Comparison of ENCODE assay signal across 29 mouse cellular contexts in genomic region chr19:32583091-32583766, GRCm38 (mm10). TPM values are rescaled to one million over a fixed set of nuclear protein-coding genes. Genes with fewer than 3 reads are reported as not detected.
DNase-seq lines count a peak whose midpoint lies in the region; ATAC-seq lines count a peak whose summit lies in the region.
"Had no signal": no experiment of that assay in that cellular context is flagged by ENCODE, and none has a peak within 500 bp of the region (broad histone marks: within the 10 kb centered on the region; RNA-seq: fewer than 3 reads in every experiment).

No protein-coding gene starts in this region.

- no peaks in the 10 kb centered on the region for H3K9me3 ChIP-seq in midbrain, embryonic 13.5 days
- no peaks in the 10 kb centered on the region for H3K9me3 ChIP-seq in midbrain, embryonic 11.5 days (ENCODE audit: control insufficient read depth, low read length)
- H3K9me3 ChIP-seq: embryonic facial prominence, embryonic 10.5 days; forebrain, embryonic 12.5 days; heart, embryonic 12.5 days; heart, embryonic 15.5 days; hindbrain, embryonic 10.5 days; hindbrain, embryonic 13.5 days; intestine, embryonic 15.5 days had no signal

- peak; percentile 28 for DNase-seq in thymus, postnatal 0 days (ENCODE audit: low spot score)
- no peak for DNase-seq in thymus, postnatal 4 days
- no peak for DNase-seq in midbrain, embryonic 11.5 days (ENCODE audit: low spot score, missing footprints)
- no peak for DNase-seq in lung, postnatal 10 days
- DNase-seq: adrenal gland, postnatal 10 days; adrenal gland, postnatal 36 days; cerebellum, adult 11 months; cerebellum, adult 2 months; cerebellum, adult 9-11 months; cerebellum, postnatal 25 days; embryo, embryonic 11 days; gastrocnemius, postnatal 25 days; heart, postnatal 10 days; heart, postnatal 36 days had no signal

- no peaks in the 10 kb centered on the region for H3K4me1 ChIP-seq in midbrain, embryonic 13.5 days (replicated peaks)
- H3K4me1 ChIP-seq in midbrain, embryonic 11.5 days (ENCODE audit: control insufficient read depth, insufficient read depth, low read length): no peaks in the 10 kb centered on the region
- H3K4me1 ChIP-seq: embryonic facial prominence, embryonic 10.5 days; embryonic facial prominence, embryonic 13.5 days; forebrain, embryonic 12.5 days; hindbrain, embryonic 10.5 days; hindbrain, embryonic 13.5 days; intestine, embryonic 15.5 days had no signal

- peak; percentile 77 for ATAC-seq in common myeloid progenitor, adult 5-6 weeks (replicated peaks; ENCODE audit: low read depth, poor library complexity, severe bottlenecking)
- peak; percentile 81 for ATAC-seq in megakaryocyte progenitor cell, adult 5-6 weeks (replicated peaks; ENCODE audit: poor library complexity)
- ATAC-seq in midbrain, embryonic 13.5 days: no peak
- ATAC-seq in midbrain, embryonic 11.5 days (ENCODE audit: low FRiP score): no peak
- ATAC-seq: activated CD4-positive, CD25-positive, alpha-beta regulatory T cell, adult 4 months; CD4-positive, CD25-positive, alpha-beta regulatory T cell, adult 4 months; hindbrain, embryonic 16.5 days; intestine, embryonic 15.5 days had no signal

- H3K36me3 ChIP-seq in midbrain, embryonic 13.5 days: no peaks in the 10 kb centered on the region
- H3K36me3 ChIP-seq in midbrain, embryonic 11.5 days (ENCODE audit: control insufficient read depth, insufficient read depth, low read length): no peaks in the 10 kb centered on the region
- H3K36me3 ChIP-seq: embryonic facial prominence, embryonic 10.5 days; embryonic facial prominence, embryonic 13.5 days; forebrain, embryonic 12.5 days; heart, embryonic 12.5 days; heart, embryonic 15.5 days; hindbrain, embryonic 10.5 days; hindbrain, embryonic 13.5 days; intestine, embryonic 15.5 days had no signal

- H3K9ac ChIP-seq in midbrain, embryonic 13.5 days (replicated peaks): no peak overlapping the region
- no peak overlapping the region for H3K9ac ChIP-seq in midbrain, embryonic 11.5 days (ENCODE audit: low read length)
- H3K9ac ChIP-seq: embryonic facial prominence, embryonic 13.5 days; forebrain, embryonic 12.5 days; heart, embryonic 12.5 days; heart, embryonic 15.5 days; hindbrain, embryonic 13.5 days; intestine, embryonic 15.5 days had no signal

- H3K4me2 ChIP-seq in midbrain, embryonic 13.5 days (replicated peaks): no peak overlapping the region
- no peak overlapping the region for H3K4me2 ChIP-seq in midbrain, embryonic 11.5 days
- H3K4me2 ChIP-seq: embryonic facial prominence, embryonic 13.5 days; forebrain, embryonic 12.5 days; heart, embryonic 12.5 days; heart, embryonic 15.5 days; hindbrain, embryonic 13.5 days; intestine, embryonic 15.5 days had no signal

- 81% methylated on average over 4 of the region's 4 CpGs for WGBS in midbrain, embryonic 13.5 days
- WGBS in midbrain, embryonic 11.5 days: 88% methylated on average over 4 of the region's 4 CpGs

- H3K27ac ChIP-seq in midbrain, embryonic 13.5 days: no peak overlapping the region
- no peak overlapping the region for H3K27ac ChIP-seq in midbrain, embryonic 11.5 days (ENCODE audit: low read depth, low read length)
- H3K27ac ChIP-seq: embryonic facial prominence, embryonic 10.5 days; embryonic facial prominence, embryonic 13.5 days; forebrain, embryonic 12.5 days; heart, embryonic 15.5 days; hindbrain, embryonic 10.5 days; hindbrain, embryonic 13.5 days; intestine, embryonic 15.5 days had no signal

- H3K27me3 ChIP-seq in midbrain, embryonic 13.5 days: no peaks in the 10 kb centered on the region
- H3K27me3 ChIP-seq in midbrain, embryonic 11.5 days (ENCODE audit: control insufficient read depth, insufficient read depth, low read length): no peaks in the 10 kb centered on the region
- H3K27me3 ChIP-seq: embryonic facial prominence, embryonic 13.5 days; forebrain, embryonic 12.5 days; heart, embryonic 12.5 days; heart, embryonic 15.5 days; hindbrain, embryonic 13.5 days; intestine, embryonic 15.5 days had no signal

- no peak overlapping the region for H3K4me3 ChIP-seq in midbrain, embryonic 13.5 days (replicated peaks)
- H3K4me3 ChIP-seq in midbrain, embryonic 11.5 days (ENCODE audit: low read depth, low read length): no peak overlapping the region
- H3K4me3 ChIP-seq: embryonic facial prominence, embryonic 10.5 days; embryonic facial prominence, embryonic 13.5 days; erythroblast, embryonic 14.5 days; forebrain, embryonic 12.5 days; heart, embryonic 12.5 days; heart, embryonic 15.5 days; hindbrain, embryonic 10.5 days; hindbrain, embryonic 13.5 days; intestine, embryonic 15.5 days had no signal

RNA-seq across cellular contexts. Expression of gene Papss2, which starts 12.4 kb away (rescaled TPM):
- 2.7 TPM in 2 replicates for polyA plus RNA-seq in thymus, postnatal 0 days (2015; fragmentation: Nextera tagmentation; extraction: Ambion mirVana)
- total RNA-seq in common myeloid progenitor, adult 5-6 weeks (2017): 3.0 and 3.9 TPM in 2 replicates
- 48.6 and 61.3 TPM in 2 replicates for total RNA-seq in megakaryocyte progenitor cell, adult 5-6 weeks (2015)
- total RNA-seq in megakaryocyte progenitor cell, adult 5-6 weeks (2017): 24.0 and 24.2 TPM in 2 replicates
- 0.39 and 0.41 TPM in 2 replicates for polyA plus RNA-seq in midbrain, embryonic 13.5 days (2015; fragmentation: Nextera tagmentation; extraction: Ambion mirVana)
- 1.7 and 2.1 TPM in 2 replicates for polyA plus RNA-seq in midbrain, embryonic 11.5 days (2014; fragmentation: Nextera tagmentation; extraction: Ambion mirVana)

Comparison
In these comparisons a context has a peak if more than half of its experiments do, and no peak if none do; other contexts are left out.
1. ATAC-seq: peak in common myeloid progenitor, adult 5-6 weeks (single experiment) and megakaryocyte progenitor cell, adult 5-6 weeks (single experiment); none in midbrain, embryonic 13.5 days (single experiment) and midbrain, embryonic 11.5 days (single experiment).